Mouse (Mus musculus) intestine, postnatal 0 days (tissue): ENCODE results near the gene Reep6. TPM values are rescaled to one million over a fixed set of nuclear protein-coding genes. Genes with fewer than 3 reads are reported as not detected.

Source experiments
- ATAC-seq: fragments of 200-750 bp; cut with Nextera tagmentation; 2 replicates; pipeline ENCODE4 v1.8.0; 2017; ENCODE audit warnings: mild to moderate bottlenecking, moderate TSS enrichment, moderate library complexity
- H3K27ac ChIP-seq: fragments of 300-500 bp; sonication (generic); 2 replicates; pipeline ENCODE4 v1.5.1; 2014; ENCODE audit warnings: mild to moderate bottlenecking, low read depth, low read length, moderate library complexity
- H3K27me3 ChIP-seq: fragments of 300-500 bp; sonication (generic); replicated peaks from 2 replicates; pipeline ENCODE4 v1.6.1; 2014; ENCODE audit warnings: low read length, mixed read lengths; ENCODE audit not compliant: control insufficient read depth, insufficient read depth
- H3K36me3 ChIP-seq: fragments of 300-500 bp; sonication (generic); 2 replicates; pipeline ENCODE4 v1.6.1; 2014; ENCODE audit warnings: mild to moderate bottlenecking, moderate library complexity; ENCODE audit not compliant: control insufficient read depth, insufficient read depth
- H3K4me1 ChIP-seq: fragments of 300-500 bp; sonication (generic); replicated peaks from 2 replicates; pipeline ENCODE4 v1.6.1; 2014; ENCODE audit warnings: antibody characterized with exemption, low read length, mixed read lengths; ENCODE audit not compliant: control insufficient read depth, insufficient read depth
- H3K4me2 ChIP-seq: fragments of 300-500 bp; sonication (generic); replicated peaks from 2 replicates; pipeline ENCODE4 v1.6.1; 2014; ENCODE audit warnings: low read depth, mild to moderate bottlenecking, moderate library complexity
- H3K4me3 ChIP-seq: fragments of 300-500 bp; sonication (generic); 2 replicates; pipeline ENCODE4 v1.5.1; 2014; ENCODE audit warnings: low read depth, low read length
- H3K9ac ChIP-seq: fragments of 300-500 bp; sonication (generic); 2 replicates; pipeline ENCODE4 v1.6.1; 2014; ENCODE audit warnings: mild to moderate bottlenecking, low read depth, low read length
- H3K9me3 ChIP-seq: fragments of 300-500 bp; sonication (generic); 2 replicates; pipeline ENCODE4 v1.6.1; 2016; ENCODE audit warnings: mixed run types; ENCODE audit not compliant: control insufficient read depth
- CTCF ChIP-seq: sonication (generic); IDR thresholded peaks from 2 replicates; pipeline ENCODE4 v1.5.1; 2016; ENCODE audit warnings: low read depth, mild to moderate bottlenecking, control low read depth, antibody characterized with exemption, moderate library complexity
- WGBS: fragments of 180-500 bp; shearing (Covaris S2); extraction: QIAGEN DNeasy Blood & Tissue Kit; methylation state at CpG from one replicate; pipeline ENCODE4 v1.1.7; 2014; 5-methylcytosine and 5-hydroxymethylcytosine counted together
- polyA plus RNA-seq: library from polyadenylated mRNA; unstranded; fragments of >200 nt; fragmentation: Nextera tagmentation; extraction: Ambion mirVana; gene quantifications from 2 replicates; pipeline ENCODE4 v1.2.1, GENCODE M21; 2015

Gene Reep6
- polyA plus RNA-seq, 1 experiment from 2014 or later = 261 TPM

GRCm38 (mm10) chr10:80365736-80366135, 36.0 kb downstream of the Reep6 start:
- peaks cover 5% of the 10 kb centered on the region; the same call in 1 of the 2 replicates for H3K27me3 ChIP-seq
- ATAC-seq = no peak
- WGBS = 71% methylated on average over 6 of the region's 6 CpGs
- H3K4me3 ChIP-seq = no peak overlapping the region
- H3K4me2 ChIP-seq = no peak overlapping the region
- no peaks in the 10 kb centered on the region for H3K4me1 ChIP-seq
- H3K27ac ChIP-seq = no peak overlapping the region
- H3K9me3 ChIP-seq = no peaks in the 10 kb centered on the region
- no peak overlapping the region for H3K9ac ChIP-seq
- H3K36me3 ChIP-seq = no peaks in the 10 kb centered on the region
- TF ChIP-seq CTCF = no peak

DNA sequence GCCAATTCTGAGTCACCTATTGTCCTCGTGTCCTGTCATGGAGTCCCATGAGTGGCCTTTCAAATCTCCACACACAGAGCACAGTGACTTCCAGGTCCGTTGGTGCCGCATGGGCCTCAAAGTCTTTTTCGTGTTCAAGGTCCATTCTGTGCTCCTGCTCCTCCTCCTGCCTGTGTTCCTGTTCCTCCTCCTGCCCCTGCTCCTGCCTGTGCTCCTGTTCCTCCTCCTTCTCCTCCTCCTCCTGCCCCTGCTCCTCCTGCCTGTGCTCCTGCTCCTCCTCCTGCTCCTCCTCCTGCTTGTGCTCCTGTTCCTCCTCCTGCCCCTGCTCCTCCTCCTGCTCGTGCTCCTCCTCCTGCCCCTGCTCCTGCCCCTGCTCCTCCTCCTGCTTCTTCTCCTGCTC, 38.2 kb downstream of the Reep6 start:
- H3K4me1 ChIP-seq = no peaks in the 10 kb centered on the region
- H3K9ac ChIP-seq = no peak overlapping the region
- no peaks in the 10 kb centered on the region for H3K36me3 ChIP-seq
- H3K4me3 ChIP-seq = no peak overlapping the region
- ATAC-seq = 0 out of 2 replicates have a peak, but pooled peaks have one; percentile 12
- peaks cover 5% of the 10 kb centered on the region; the same call in 1 of the 2 replicates for H3K27me3 ChIP-seq
- H3K9me3 ChIP-seq = no peaks in the 10 kb centered on the region
- H3K4me2 ChIP-seq = no peak overlapping the region
- 37% methylated on average over 5 of the region's 5 CpGs for WGBS
- TF ChIP-seq CTCF = no peak
- H3K27ac ChIP-seq = no peak overlapping the region

DNA sequence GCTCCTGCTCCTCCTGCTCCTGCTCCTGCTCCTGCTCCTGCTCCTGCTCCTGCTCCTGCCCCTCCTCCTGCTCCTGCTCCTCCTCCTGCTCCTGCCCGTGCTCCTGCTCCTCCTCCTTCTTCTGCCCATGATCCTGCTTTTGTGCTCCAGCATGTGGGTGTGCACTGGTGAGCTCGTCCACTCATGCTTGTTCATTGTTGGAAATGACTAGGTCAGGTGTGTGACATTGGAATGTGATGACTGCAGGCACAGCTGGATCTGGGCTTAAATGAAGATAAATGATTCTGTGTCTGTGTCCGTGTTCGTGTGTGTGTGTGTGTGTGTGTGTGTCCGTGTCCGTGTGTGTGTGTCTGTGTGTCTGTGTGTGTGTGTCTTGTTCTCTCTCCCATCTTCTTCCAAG, 38.6 kb downstream of the Reep6 start:
- Histone ChIP-seq H3K4me3 (no peak overlapping the region), H3K36me3 (no peaks in the 10 kb centered on the region), H3K9me3 (no peaks in the 10 kb centered on the region), H3K27ac (no peak overlapping the region), H3K27me3 (peaks cover 5% of the 10 kb centered on the region; the same call in 1 of the 2 replicates), H3K4me2 (no peak overlapping the region), H3K9ac (no peak overlapping the region), H3K4me1 (no peaks in the 10 kb centered on the region)
- no peak for TF ChIP-seq CTCF
- 88% methylated on average over 6 of the region's 6 CpGs for WGBS
- no peak for ATAC-seq

DNA sequence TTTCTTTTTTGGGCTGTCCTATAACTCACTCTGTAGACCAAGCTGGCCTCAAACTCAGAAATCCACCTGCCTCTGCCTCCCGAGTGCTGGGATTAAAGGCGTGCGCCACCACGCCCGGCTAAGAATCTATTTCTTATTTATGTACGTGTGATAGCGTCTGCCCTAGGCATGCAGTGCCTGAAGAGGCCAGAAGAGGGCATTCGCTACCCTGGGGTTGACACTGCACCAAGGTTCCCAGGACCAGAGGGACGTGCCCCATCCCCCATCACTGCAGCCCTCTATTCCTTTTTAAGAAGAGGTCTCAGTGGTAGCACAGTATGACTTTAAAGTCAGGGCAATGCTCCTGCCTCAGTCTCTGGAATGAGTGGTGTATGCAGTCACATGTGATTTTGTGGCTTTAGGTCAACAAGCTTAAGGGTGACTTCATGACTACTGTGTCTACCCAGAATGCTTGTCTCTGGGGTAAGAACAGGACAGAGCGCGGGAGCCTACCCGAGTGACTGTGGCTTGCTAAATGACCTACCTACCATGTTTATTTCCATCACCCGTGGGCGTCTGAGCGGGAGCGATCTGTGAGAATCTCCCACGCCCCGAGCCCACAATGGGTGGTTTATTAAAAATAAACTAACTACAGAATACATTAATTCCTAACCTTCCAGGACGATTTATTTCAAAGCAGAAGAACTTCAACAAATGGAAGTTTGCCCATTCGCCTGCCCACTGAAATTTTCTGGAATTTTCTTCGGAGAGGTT, 40.4 kb downstream of the Reep6 start:
- H3K9me3 ChIP-seq = no peaks in the 10 kb centered on the region
- 75% methylated on average over 21 of the region's 21 CpGs for WGBS
- H3K27me3 ChIP-seq = no peaks in the 10 kb centered on the region; the same call in 1 of the 2 replicates
- no peak overlapping the region for H3K4me2 ChIP-seq
- no peak overlapping the region for H3K9ac ChIP-seq
- peak; percentile 42 for TF ChIP-seq CTCF
- H3K4me1 ChIP-seq = no peaks in the 10 kb centered on the region
- H3K36me3 ChIP-seq = no peaks in the 10 kb centered on the region
- no peak overlapping the region for H3K4me3 ChIP-seq
- ATAC-seq = no peak
- H3K27ac ChIP-seq = no peak overlapping the region

- Histone ChIP-seq H3K36me3 (no peaks in the 10 kb centered on the region), H3K9ac (no peak overlapping the region), H3K9me3 (no peaks in the 10 kb centered on the region), H3K27me3 (no peaks in the 10 kb centered on the region), H3K27ac (no peak overlapping the region), H3K4me1 (no peaks in the 10 kb centered on the region), H3K4me3 (no peak overlapping the region), H3K4me2 (peak overlapping the region; percentile 39; the same call in 1 of the 2 replicates)
- TF ChIP-seq CTCF = no peak
- ATAC-seq = peak; percentile 39; the same call in 1 of the 2 replicates
- WGBS = 8% methylated on average over 12 of the region's 12 CpGs
These were observed 41.7 kb downstream of the Reep6 start for GRCm38 (mm10) chr10:80371411-80371966.

- H3K9ac ChIP-seq = no peak overlapping the region
- WGBS = 56% methylated on average over 9 of the region's 9 CpGs
- no peak for ATAC-seq
- no peak overlapping the region for H3K4me2 ChIP-seq
- no peak overlapping the region for H3K4me3 ChIP-seq
- no peak overlapping the region for H3K27ac ChIP-seq
- H3K27me3 ChIP-seq = no peaks in the 10 kb centered on the region
- no peaks in the 10 kb centered on the region for H3K4me1 ChIP-seq
- no peak for TF ChIP-seq CTCF
- no peaks in the 10 kb centered on the region for H3K9me3 ChIP-seq
- no peaks in the 10 kb centered on the region for H3K36me3 ChIP-seq
These were observed 42.2 kb downstream of the Reep6 start for GRCm38 (mm10) chr10:80371983-80372382.
